Mouse (Mus musculus) stomach, embryonic 16.5 days (tissue): Measurements from ENCODE around the gene Mrtfb. TPM values are rescaled to one million over a fixed set of nuclear protein-coding genes. Genes with fewer than 3 reads are reported as not detected.

ENCODE experiments used
- ATAC-seq: fragments of 200-750 bp; cut with Nextera tagmentation; 2 replicates; pipeline ENCODE4 v1.8.0; 2017; ENCODE audit warnings: moderate number of reproducible peaks, moderate TSS enrichment; ENCODE audit not compliant: insufficient read depth, low FRiP score
- H3K27ac ChIP-seq: fragments of 300-500 bp; sonication (generic); 2 replicates; pipeline ENCODE4 v1.5.1; 2014; ENCODE audit warnings: low read length
- H3K27me3 ChIP-seq: fragments of 300-500 bp; sonication (generic); 2 replicates; pipeline ENCODE4 v1.6.1; 2014; ENCODE audit warnings: low read length, control low read depth, mixed read lengths; ENCODE audit not compliant: control insufficient read depth, insufficient read depth
- H3K36me3 ChIP-seq: fragments of 300-500 bp; sonication (generic); 2 replicates; pipeline ENCODE4 v1.6.1; 2014; ENCODE audit warnings: low read length; ENCODE audit not compliant: control insufficient read depth, insufficient read depth
- H3K4me1 ChIP-seq: fragments of 300-500 bp; sonication (generic); 2 replicates; pipeline ENCODE4 v1.6.1; 2014; ENCODE audit warnings: low read length, control low read depth, mixed read lengths; ENCODE audit not compliant: control insufficient read depth, insufficient read depth
- H3K4me2 ChIP-seq: fragments of 300-500 bp; sonication (generic); 2 replicates; pipeline ENCODE4 v1.6.1; 2014; ENCODE audit warnings: low read depth, low read length, mixed read lengths
- H3K4me3 ChIP-seq: fragments of 300-500 bp; sonication (generic); replicated peaks from 2 replicates; pipeline ENCODE4 v1.5.1; 2014; ENCODE audit warnings: mild to moderate bottlenecking, low read length
- H3K9ac ChIP-seq: fragments of 300-500 bp; sonication (generic); 2 replicates; pipeline ENCODE4 v1.6.1; 2014; ENCODE audit warnings: low read length
- H3K9me3 ChIP-seq: fragments of 300-500 bp; sonication (generic); replicated peaks from 2 replicates; pipeline ENCODE4 v1.6.1; 2016; ENCODE audit warnings: low read length, control low read depth; ENCODE audit not compliant: control insufficient read depth
- WGBS: fragments of 180-500 bp; shearing (Covaris S2); extraction: QIAGEN DNeasy Blood & Tissue Kit; methylation state at CpG from one replicate; pipeline ENCODE4 v1.1.7; 2014; 5-methylcytosine and 5-hydroxymethylcytosine counted together
- polyA plus RNA-seq: library from polyadenylated mRNA; unstranded; fragments of >200 nt; fragmentation: Nextera tagmentation; extraction: Ambion mirVana; gene quantifications from 2 replicates; pipeline ENCODE4 v1.2.1, GENCODE M21; 2015

The Mrtfb gene
- polyA plus RNA-seq, 1 experiment from 2014 or later: 19.3 TPM

DNA sequence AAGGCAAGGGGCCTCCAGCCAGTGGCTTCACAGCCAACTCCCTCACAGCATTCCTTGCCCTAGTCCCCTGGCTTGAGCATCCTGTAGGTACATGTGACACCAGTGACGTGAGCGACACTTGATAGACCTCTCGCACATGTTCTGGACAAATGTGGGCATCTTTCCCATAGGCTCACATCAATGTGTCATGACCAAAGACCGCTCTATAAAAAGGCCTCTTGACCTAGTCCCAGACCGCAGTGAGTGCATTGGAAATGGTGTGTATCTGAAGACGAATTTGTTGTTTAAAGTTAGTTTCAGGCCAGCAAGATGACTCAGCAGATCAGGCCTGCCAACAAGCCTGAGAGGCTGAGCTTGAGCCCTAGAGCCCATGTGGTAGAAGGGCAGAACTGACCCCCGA lies 158.3 kb downstream of the Mrtfb start:
- Histone ChIP-seq H3K36me3 (peaks cover 24% of the 10 kb centered on the region), H3K27me3 (no peaks in the 10 kb centered on the region), H3K9ac (no peak overlapping the region), H3K9me3 (peaks cover 7% of the 10 kb centered on the region; the same call in 1 of the 2 replicates), H3K4me3 (no peak overlapping the region), H3K4me2 (no peak overlapping the region), H3K27ac (no peak overlapping the region), H3K4me1 (no peaks in the 10 kb centered on the region)
- no peak for ATAC-seq
- WGBS: 92% methylated on average over 7 of the region's 7 CpGs

DNA sequence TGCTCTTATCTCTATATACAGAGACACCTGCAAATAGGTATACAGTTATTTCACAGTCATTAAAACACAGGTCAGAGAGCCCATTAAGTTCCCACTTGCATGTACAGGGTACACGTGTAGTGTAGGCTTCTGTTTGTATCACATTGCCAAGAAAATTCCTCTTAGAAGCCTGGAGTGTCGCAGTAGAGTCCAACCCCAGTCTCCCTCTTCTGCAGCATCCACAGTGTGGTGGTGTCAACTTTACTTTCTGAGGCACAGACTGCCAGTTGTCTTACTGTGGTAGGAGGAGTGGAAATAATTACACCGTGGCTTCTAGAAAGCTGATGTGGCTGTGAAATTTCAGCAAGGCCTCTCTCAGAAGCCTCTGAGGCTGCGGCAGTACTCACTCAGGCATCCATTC lies 158.7 kb downstream of the Mrtfb start:
- Histone ChIP-seq H3K9me3 (peaks cover 7% of the 10 kb centered on the region; the same call in 1 of the 2 replicates), H3K4me1 (no peaks in the 10 kb centered on the region), H3K9ac (no peak overlapping the region), H3K4me2 (no peak overlapping the region), H3K36me3 (peaks cover 20% of the 10 kb centered on the region), H3K4me3 (no peak overlapping the region), H3K27ac (no peak overlapping the region), H3K27me3 (no peaks in the 10 kb centered on the region)
- no peak for ATAC-seq
- WGBS: 87% methylated on average over 4 of the region's 4 CpGs

DNA sequence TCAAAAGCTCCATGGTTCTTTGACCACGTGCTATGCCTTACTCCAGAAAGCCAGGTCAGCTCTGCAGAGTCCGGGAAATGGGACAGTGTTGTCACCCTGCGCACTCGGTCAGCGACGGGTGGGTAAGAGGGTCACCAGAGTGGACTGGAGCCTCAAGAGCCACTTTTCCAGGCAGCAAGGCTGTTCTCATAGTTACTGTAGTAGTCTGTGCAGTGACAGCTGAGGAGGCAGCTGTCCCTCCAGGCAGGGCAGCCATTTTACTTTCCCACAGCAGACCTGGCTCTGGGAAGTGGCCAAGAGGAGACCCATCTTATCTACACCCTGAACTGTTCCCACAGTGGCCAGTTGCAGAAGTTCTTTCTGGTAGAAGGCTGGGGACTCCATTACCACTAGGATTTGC lies 159.2 kb downstream of the Mrtfb start:
- WGBS: 94% methylated on average over 6 of the region's 6 CpGs
- ATAC-seq: no peak
- H3K36me3 ChIP-seq: peaks cover 17% of the 10 kb centered on the region

DNA sequence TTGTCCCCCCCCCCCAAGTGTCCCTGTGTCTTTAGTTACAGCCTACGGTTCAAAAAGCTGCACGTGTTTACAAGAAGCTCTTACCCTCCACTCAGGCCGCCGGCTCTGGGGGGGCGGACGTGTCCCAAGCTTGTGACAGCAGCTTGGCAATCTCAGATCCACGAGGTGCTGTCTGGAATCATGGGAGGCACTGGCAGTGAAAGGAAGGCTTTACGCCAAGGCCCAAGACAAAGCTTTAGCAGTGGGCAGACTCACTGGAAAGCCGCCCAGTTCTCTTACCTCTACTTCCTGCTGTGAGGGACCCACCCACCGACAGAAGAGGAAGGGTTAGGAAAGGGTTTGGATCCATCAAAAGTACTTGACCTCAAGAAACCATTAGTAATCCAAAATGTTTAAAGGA lies 160.2 kb downstream of the Mrtfb start:
- H3K36me3 ChIP-seq: peaks cover 7% of the 10 kb centered on the region
- WGBS: 71% methylated on average over 10 of the region's 10 CpGs
- no peaks in the 10 kb centered on the region for H3K9me3 ChIP-seq
- no peak for ATAC-seq
- no peaks in the 10 kb centered on the region for H3K4me1 ChIP-seq
- no peak overlapping the region for H3K4me3 ChIP-seq
- no peak overlapping the region for H3K9ac ChIP-seq
- no peaks in the 10 kb centered on the region for H3K27me3 ChIP-seq
- no peak overlapping the region for H3K27ac ChIP-seq
- H3K4me2 ChIP-seq: no peak overlapping the region

More for the DNA sequence above, 159.2 kb downstream of the Mrtfb start:
- Histone ChIP-seq H3K9me3 (peaks cover 5% of the 10 kb centered on the region; the same call in 1 of the 2 replicates), H3K4me3 (no peak overlapping the region), H3K4me1 (no peaks in the 10 kb centered on the region), H3K27ac (no peak overlapping the region), H3K9ac (no peak overlapping the region), H3K4me2 (no peak overlapping the region), H3K27me3 (no peaks in the 10 kb centered on the region)

DNA sequence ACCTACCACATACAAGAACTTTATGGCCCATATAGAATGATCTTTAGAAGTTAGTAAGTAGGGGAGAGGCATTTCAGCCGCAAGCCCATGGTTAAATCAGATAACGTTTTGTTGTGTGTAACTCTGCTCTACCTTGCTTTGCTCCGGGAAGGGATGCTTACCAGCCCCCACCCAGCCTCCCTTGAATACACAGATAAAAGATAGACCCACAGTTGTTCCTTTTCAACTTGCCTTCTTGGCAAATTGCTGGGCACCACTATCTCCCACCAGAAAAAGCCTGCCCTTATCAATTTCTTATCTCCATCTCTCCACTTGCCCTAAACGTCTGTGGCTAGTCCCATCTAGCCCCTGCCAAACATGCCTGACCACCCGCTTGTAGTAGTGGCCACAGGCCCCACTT lies 161.6 kb downstream of the Mrtfb start:
- ATAC-seq: no peak

DNA sequence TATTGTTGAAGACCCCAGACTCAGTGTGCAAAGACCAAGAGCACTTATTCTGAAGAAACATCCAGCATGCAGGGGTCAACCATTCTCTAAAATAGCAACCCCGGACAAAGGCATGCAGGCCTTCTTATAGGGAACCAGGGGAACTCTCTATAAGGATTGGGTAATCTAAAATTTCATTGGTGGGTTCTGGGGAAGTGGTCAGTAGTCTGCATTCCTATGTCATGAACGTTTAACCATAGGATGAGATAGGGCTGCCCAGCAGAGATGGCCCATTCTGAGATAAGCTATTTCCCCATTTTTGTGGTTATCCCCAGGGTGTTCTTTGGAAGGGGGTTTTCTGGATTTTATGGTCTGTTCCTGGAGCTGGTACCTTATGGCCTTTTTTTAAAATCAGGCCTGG lies 163.5 kb downstream of the Mrtfb start:
- no peaks in the 10 kb centered on the region for H3K27me3 ChIP-seq
- H3K9me3 ChIP-seq: no peaks in the 10 kb centered on the region
- no peak for ATAC-seq
- no peak overlapping the region for H3K4me3 ChIP-seq
- H3K36me3 ChIP-seq: no peaks in the 10 kb centered on the region
- no peak overlapping the region for H3K9ac ChIP-seq
- no peaks in the 10 kb centered on the region for H3K4me1 ChIP-seq
- no peak overlapping the region for H3K4me2 ChIP-seq
- WGBS: 67% methylated on average over 2 of the region's 2 CpGs
- H3K27ac ChIP-seq: no peak overlapping the region

More for the DNA sequence above, 161.6 kb downstream of the Mrtfb start:
- no peaks in the 10 kb centered on the region for H3K27me3 ChIP-seq
- no peaks in the 10 kb centered on the region for H3K4me1 ChIP-seq
- H3K9ac ChIP-seq: no peak overlapping the region
- no peak overlapping the region for H3K4me3 ChIP-seq
- no peaks in the 10 kb centered on the region for H3K9me3 ChIP-seq
- WGBS: 62% methylated on average over 5 of the region's 5 CpGs
- no peak overlapping the region for H3K4me2 ChIP-seq
- no peaks in the 10 kb centered on the region for H3K36me3 ChIP-seq
- no peak overlapping the region for H3K27ac ChIP-seq

DNA sequence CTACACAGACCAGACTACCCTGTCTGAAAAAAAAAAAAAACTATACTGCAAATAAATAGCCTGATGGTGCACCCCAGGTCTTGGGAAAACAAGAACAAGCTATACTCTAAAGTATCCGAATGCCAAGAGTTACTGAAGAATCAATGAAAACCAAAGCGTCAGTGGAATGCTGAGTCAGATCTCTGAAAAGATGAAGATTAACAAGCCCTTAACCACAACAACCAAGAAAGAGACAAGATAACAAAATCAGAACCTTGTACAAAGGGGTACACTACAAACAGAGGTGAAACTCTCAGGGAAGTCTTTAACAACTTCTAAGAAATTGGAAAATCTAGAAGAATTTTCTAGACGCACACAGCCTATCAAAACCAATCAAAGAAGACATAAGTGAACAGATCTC lies 166.2 kb downstream of the Mrtfb start:
- no peak overlapping the region for H3K27ac ChIP-seq
- no peak overlapping the region for H3K9ac ChIP-seq
- H3K4me2 ChIP-seq: no peak overlapping the region
- H3K36me3 ChIP-seq: no peaks in the 10 kb centered on the region
- no peak for ATAC-seq
- no peaks in the 10 kb centered on the region for H3K4me1 ChIP-seq
- 81% methylated on average over 3 of the region's 3 CpGs for WGBS
- no peak overlapping the region for H3K4me3 ChIP-seq
- no peaks in the 10 kb centered on the region for H3K27me3 ChIP-seq
- no peaks in the 10 kb centered on the region for H3K9me3 ChIP-seq

DNA sequence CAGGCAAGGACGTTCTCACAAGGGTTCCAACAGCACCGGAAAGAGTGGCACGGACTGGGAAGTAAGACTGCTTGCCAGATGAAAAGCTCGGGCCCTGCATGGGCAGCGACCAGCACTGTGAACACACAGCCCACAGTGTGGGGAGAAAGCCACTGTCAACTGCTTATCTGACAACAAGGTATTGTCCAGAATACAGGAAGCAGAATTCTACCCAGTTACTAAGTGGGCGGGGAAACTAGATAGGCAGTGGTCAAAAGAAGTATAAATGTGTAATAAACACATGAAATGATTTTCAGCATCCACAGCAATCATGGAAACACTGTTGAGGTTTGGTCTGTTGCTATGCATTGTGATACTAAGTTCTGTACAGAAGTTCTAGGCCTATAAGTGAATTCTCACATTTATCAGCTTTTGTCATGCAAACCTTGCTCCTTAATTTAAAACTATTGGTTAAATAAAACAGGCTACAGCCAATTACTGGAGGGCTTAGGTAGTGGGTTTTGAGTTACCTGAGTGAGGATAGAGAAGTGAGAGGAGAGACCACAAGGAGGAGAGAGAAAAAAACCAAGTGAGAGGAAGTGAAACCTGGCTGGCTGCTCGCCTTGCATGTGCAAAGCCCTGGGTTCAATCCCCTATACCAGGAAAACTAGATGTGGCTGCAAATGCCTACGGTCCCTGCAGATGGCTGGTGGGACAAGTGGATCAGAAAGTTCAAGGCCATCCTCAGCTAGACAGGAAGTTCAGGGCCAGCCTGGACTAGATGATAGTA lies 167.5 kb downstream of the Mrtfb start:
- no peak overlapping the region for H3K4me3 ChIP-seq
- H3K4me2 ChIP-seq: no peak overlapping the region
- H3K27ac ChIP-seq: no peak overlapping the region
- ATAC-seq: no peak
- H3K4me1 ChIP-seq: no peaks in the 10 kb centered on the region
- no peaks in the 10 kb centered on the region for H3K9me3 ChIP-seq
- WGBS: 82% methylated on average over 8 of the region's 8 CpGs
- no peaks in the 10 kb centered on the region for H3K27me3 ChIP-seq
- no peaks in the 10 kb centered on the region for H3K36me3 ChIP-seq
- H3K9ac ChIP-seq: no peak overlapping the region

DNA sequence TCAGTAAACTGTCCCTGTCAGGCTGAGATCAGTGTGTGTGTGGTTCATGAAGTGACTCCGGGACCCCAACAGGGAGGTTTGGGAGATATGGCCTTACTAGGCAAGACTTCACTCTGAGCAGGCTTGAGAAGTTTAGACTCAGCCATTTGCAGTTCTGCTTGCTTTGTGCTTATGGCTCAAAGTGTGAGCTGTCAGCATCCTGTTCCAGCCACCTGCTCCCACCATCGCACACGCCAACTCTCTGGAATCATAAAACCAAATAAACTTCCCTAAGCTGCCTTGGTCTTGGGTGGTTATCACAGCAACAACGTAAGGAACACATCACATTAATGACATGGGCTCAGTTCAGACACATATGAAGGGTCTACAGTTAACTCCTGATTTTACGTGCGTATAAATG lies 169.5 kb downstream of the Mrtfb start:
- Histone ChIP-seq H3K27me3 (no peaks in the 10 kb centered on the region), H3K4me3 (no peak overlapping the region), H3K4me1 (no peaks in the 10 kb centered on the region), H3K9me3 (no peaks in the 10 kb centered on the region), H3K9ac (no peak overlapping the region), H3K4me2 (no peak overlapping the region), H3K36me3 (no peaks in the 10 kb centered on the region), H3K27ac (no peak overlapping the region)
- no peak for ATAC-seq
- WGBS: 74% methylated on average over 6 of the region's 6 CpGs
